Mouse (Mus musculus) embryonic fibroblast, embryonic 13.5 days (primary cell): ENCODE results near the gene Xylt1.

ENCODE experiments used
- CTCF ChIP-seq: IDR thresholded peaks from 2 replicates; pipeline ENCODE4 v1.5.1; 2011; ENCODE audit warnings: mild to moderate bottlenecking, control low read depth, low read length, moderate library complexity, borderline replicate concordance; ENCODE audit not compliant: insufficient read depth
- POLR2A ChIP-seq: IDR thresholded peaks from 2 replicates; pipeline ENCODE4 v1.6.1; 2011; ENCODE audit warnings: low read depth, mild to moderate bottlenecking, control low read depth, low read length, moderate library complexity

- TF ChIP-seq CTCF (no peak), POLR2A (no peak)
Observed at GRCm38 (mm10) chr7:117567653-117568340, 187.0 kb downstream of the Xylt1 start.
